Mouse (Mus musculus) cerebellum, postnatal 10 days (tissue): Measurements from ENCODE around the gene C2cd5.

Experiments
- DNase-seq, 2 experiments: peaks; one replicate each; pipeline ENCODE4 v3.0.0; 2021; ENCODE audit warnings: mixed read lengths in 2 of 2

Gene C2cd5

DNA sequence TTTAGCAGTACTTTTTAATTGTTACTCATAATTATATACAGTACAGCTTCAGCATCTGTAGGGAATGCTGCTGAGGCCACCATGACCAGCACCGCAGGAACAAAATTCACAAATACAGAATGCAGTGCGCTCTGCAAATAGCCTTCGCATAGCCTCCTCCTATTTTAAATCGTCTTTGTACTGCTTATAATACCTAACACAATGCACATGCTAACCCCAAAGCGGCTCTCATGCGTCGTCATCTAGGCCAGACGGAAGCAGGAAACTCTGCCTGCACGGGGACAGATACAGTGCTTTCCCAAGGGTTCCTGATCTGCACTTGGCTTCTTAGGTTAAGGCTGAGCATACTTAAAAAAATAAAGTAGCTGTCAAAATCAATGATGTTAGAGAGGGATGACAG is 29.2 kb downstream of the C2cd5 start:
- DNase-seq, result no peak

- DNase-seq, result no peak
Measured at GRCm38 (mm10) chr6:143070019-143070418, 29.9 kb downstream of the C2cd5 start.

- DNase-seq, result no peak
Measured at GRCm38 (mm10) chr6:143069606-143070005, 30.3 kb downstream of the C2cd5 start.

DNA sequence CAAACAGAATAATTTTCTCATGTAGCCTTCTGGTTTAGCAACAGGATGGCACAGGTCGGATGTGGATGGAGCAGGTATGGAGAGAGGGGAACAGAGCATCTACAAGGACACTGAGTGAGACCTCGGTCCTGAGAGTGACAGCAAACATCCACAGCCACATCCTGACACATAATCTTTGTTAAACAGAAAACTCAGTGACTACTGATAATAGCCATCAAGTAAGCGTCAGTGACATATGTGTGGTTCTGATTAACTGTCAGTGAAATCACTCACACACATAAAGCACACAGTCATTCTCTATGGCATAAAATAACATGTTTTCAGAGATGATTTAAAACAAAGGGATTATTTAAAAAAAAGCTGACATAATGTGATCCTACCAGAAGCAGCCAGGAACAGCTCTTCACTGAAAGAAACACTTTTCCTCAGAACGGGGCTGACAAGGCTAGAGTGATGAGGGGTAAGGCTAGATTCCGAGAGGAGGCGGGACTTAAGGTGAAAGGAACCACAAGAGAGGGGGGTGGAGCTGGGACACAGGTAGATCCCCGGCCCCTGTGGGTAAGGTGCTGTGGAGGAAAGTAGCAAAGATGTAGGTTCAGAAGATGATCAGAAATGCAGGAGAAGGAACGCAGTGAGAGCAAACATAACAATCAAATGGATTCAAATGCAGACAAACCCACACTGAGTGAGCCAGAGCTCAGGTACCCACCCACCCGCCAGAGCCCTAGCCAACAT is 31.6 kb downstream of the C2cd5 start:
- DNase-seq, result no peak

DNA sequence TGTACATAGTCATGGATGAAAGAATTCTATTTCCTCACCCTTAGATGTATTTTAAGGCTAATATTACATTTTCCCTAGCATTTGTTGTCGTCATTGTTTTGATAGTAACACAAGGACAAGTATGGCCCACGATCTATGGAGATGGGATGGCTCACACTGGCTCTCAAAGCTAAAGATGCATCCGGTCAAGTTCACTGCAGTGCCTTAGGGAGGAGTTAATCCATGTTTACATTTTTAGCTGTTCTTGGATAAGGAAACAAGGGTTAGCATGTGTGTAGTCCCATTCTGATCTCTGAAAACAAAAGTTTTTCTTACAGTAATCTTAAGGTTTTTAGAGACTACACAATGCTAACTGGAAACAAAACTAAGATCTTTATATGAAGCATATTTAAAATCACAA is 32.3 kb downstream of the C2cd5 start:
- no peak for DNase-seq

- no peak for DNase-seq
Measured at GRCm38 (mm10) chr6:143066859-143067258, 33.1 kb downstream of the C2cd5 start.

DNA sequence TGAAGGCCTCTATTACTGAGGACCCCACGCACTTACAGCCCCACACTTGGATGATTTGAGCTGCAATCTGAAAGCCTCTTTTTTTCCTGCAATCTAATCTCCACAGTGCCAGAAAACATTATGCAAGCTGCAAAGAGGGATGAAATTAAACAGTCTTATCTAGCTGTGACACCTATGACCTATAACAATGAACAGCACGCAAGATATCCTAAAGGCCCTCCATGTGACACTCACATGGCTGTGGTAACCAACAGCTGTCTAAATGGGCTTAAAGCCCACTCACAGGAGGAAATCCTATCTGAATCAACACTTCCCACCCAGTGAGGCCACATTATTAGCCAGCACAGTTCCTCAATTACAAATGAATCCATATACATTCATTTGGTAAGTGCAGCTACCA is 35.9 kb downstream of the C2cd5 start:
- no peak for DNase-seq

DNA sequence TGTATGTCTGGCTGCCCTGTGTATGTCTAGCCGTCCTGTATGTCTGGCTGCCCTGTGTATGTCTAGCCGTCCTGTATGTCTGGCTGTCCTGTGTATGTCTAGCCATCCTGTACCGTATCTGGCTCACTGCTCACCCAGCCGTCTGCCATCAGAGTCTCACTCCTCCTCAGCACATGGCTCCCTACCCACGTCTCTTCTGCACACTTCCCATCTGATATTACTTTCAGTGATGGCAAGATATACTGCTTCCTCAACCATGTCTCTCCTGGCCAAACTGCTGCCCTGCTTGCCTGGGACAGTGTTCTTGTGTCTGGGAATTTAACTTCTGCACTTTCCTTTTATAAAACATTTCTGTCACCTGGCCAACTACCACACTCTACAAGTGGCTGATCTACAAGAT is 42.3 kb downstream of the C2cd5 start:
- no peak for DNase-seq

- DNase-seq, result no peak
Measured at GRCm38 (mm10) chr6:143051566-143051965, 48.4 kb downstream of the C2cd5 start.

DNA sequence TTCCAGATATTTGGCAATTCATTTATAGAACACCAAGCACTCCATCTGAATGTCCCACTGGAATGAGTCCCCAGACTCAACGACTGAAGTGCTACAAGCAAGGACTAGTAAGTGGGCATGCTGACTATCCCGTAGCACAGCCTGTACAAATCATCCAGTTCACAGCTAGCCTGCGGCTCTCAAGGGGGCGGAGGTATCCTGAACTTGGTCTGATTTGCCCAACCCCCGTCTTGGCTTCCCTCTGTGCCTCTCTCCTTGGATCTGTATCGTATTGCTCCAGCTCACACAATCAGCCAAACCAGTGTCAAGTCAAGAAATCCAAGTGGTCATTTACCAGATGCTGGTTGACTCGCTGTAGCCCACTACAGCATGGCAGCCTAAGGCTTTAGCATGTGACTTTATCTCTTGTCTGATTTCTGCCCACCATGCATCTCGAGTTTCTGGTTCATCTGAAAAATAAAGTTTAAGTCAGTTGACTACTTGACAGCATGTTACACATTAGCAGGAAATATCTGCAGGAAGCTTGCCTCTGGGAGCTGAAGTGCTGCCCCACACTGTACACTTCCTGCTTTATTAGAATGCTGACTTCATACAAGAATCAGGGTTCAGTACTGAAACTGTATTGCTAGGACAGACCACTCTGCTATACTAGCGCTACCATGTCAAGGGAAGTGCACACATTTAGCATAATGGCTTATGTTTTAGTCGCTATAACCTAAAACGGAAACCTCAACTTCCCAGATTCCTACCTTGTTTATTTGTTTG is 50.0 kb downstream of the C2cd5 start:
- DNase-seq, result peak in 1 of 2 experiments; percentile 25

DNA sequence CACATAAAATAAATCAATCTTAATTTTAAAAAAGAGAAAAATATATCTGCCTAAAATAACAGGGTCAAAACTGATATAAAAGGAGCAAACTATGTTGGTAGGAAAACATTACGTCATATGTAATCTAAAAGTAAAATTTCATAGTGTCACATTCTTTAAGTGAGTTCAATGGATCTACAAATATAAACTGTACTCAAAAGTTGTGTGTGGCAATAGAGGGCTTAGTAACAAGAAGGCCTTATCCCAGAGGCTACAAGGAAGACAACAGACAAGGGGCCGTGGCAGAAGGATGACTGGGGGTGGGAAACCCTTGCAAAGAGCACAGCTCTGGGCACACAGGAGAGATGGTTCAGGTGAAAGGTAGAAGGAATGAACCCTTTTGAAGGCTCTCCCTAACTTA is 50.8 kb downstream of the C2cd5 start:
- DNase-seq, result no peak

DNA sequence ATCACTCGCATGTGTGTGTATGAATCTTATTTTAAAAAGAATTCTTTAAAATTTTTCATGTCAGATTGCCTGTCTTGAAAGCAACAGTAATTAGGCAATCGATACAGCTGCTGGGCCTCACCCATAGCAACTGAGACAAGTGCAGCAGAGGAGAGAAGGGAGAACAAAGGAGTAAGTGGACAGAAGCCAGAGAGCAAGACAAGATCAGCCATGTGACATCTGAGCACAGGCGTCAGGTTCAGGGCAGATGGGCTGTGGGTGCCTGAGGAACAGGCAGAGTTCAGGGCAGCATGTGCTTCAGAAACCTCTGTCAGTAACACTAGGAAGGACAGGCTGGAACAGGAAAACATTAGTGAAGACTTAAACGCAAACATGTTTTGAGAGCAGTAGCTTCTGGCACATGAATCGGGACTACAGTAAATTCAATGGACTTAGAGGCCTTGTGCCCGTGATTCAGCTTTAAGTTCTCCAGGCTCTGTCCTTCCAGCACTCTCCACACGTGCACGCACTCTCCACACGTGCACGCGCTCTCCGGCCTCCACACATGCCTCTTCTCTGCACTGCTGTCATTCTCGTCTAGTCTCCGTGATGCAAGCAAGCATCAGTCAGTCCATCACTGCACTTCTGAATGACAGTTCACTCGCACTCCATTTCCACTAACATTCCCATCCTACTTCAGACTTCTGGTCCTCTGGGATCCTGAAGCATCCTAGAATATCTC is 52.2 kb downstream of the C2cd5 start:
- DNase-seq, result no peak

GRCm38 (mm10) chr6:143041578-143041977 is 58.4 kb downstream of the C2cd5 start:
- no peak for DNase-seq

DNA sequence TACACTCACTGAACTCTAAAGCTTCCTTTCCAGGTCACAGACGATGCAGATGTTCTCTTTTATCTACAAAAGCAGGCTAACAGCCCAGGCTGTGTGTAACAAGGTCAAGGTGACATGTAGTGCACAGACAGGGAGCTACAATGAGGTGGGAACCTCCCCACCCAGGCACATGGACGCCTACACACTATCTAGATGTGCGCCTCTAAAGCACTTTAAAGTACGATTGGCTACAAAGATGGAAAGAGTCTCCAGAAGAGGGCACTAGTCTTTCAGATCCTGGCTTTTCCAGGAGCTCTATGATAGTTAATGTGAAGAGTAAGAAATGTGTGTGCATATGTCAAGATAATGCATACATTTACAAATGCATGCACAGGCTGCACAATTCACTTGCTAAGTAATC is 64.7 kb downstream of the C2cd5 start:
- DNase-seq, result peak in 1 of 2 experiments; percentile 15

DNA sequence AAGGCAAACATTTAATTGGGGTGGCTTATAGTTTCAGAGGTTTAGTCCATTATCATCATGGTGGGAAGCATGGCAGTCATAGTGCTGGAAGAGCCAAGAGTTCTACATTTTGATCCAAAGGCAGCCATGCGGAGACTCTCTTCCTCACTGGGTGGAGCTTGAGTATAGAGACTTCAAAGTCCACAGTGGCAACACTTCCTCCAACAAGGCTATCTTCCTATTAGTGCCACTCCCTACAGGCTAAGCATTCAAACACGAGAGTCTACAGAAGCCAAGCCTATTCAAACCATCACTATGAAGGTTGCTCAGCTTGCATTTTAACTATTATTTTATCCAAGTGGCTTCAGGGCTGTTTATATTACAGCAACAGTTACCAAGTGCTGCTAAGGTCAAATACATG is 65.4 kb downstream of the C2cd5 start:
- DNase-seq, result no peak

GRCm38 (mm10) chr6:143030521-143030920 is 69.4 kb downstream of the C2cd5 start:
- no peak for DNase-seq

DNA sequence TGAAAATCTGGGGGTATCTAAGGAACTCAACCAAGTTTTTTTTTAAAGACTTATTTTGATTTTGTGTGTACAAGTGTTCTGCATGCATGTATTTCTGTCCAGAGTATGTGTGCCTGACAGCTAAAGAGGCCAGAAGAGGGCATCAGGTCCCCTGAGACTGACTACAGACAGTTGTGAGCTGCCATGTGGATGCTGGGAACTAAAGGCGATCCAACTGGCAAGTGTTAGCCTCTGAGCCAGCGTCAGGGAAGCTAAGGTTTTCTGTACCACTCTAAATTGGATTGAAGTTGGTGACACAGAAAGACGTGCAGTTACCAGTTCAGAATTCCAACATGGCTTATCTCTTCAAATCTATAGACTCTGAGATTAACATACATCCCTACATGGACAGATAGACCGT is 72.0 kb downstream of the C2cd5 start:
- no peak for DNase-seq

GRCm38 (mm10) chr6:143027402-143027801 is 72.5 kb downstream of the C2cd5 start:
- DNase-seq, result no peak

GRCm38 (mm10) chr6:143023691-143024090 is 76.2 kb downstream of the C2cd5 start:
- no peak for DNase-seq

DNA sequence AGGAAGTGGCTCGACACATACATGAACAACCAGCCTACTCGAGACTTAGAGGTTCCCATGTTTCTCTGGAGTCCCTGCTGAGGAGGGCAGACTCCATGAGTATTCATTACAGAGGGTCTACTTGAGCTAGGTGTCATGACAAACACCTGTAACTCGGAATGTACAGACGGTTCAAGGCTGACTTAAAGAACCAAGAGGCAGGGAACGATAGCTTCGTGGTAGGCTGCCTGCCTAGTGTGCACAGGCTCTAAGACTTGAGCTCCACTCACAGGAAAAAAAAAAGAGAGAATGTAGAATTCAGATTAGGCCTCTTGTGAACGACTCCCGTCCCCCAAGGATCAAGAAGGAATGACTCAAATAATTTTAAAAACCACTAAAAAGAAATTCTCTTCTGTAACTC is 78.2 kb downstream of the C2cd5 start:
- no peak for DNase-seq

- DNase-seq, result peak in 1 of 2 experiments; percentile 58
Measured at GRCm38 (mm10) chr6:143020647-143021046, 79.3 kb downstream of the C2cd5 start.

- DNase-seq, result no peak
Measured at GRCm38 (mm10) chr6:143020146-143020545, 79.8 kb downstream of the C2cd5 start.

- no peak for DNase-seq
Measured at GRCm38 (mm10) chr6:143012513-143013215, 87.3 kb downstream of the C2cd5 start.
